9 mouse cellular contexts compared by ENCODE assay signal in the genomic region with DNA sequence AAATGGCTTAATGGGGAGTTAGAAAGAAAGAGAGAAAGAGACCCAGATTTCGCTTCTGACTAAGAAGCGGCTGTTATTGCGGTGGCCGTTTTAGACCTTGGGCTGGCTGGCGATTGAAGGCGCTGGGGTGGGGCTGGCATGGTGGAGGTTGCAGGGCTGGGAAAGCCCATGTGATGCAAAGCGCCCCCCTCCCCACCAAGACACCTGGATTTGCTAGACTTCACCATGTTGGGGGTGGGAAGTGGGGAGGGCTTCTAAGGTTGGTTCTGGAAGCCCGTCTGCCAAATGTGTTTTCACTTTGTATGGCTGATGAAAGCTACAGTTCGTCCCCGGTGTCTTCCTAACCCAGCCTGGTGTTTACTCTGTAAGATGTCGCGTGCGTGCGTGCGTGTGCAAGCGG. TPM values are rescaled to one million over a fixed set of nuclear protein-coding genes. Genes with fewer than 3 reads are reported as not detected.
A peak's percentile ranks its signal among the peaks of the same experiment; 100 is the strongest.
DNase-seq lines count a peak whose midpoint lies in the region; ATAC-seq lines count a peak whose summit lies in the region.
"Had no signal": no experiment of that assay in that cellular context is flagged by ENCODE, and none has a peak within 500 bp of the region (broad histone marks: within the 10 kb centered on the region; RNA-seq: fewer than 3 reads in every experiment).

No protein-coding gene starts in this region.

- peaks cover 24% of the 10 kb centered on the region for H3K4me1 ChIP-seq in lung, embryonic 15.5 days
- peaks cover 10% of the 10 kb centered on the region for H3K4me1 ChIP-seq in embryonic facial prominence, embryonic 14.5 days (ENCODE audit: control insufficient read depth, insufficient read depth, low read length)
- H3K4me1 ChIP-seq in intestine, embryonic 16.5 days (ENCODE audit: control insufficient read depth, insufficient read depth, low read length), result peaks cover 12% of the 10 kb centered on the region; the same call in 1 of the 2 replicates

- peak overlapping the region; percentile 85 for H3K4me2 ChIP-seq in lung, embryonic 15.5 days
- H3K4me2 ChIP-seq in embryonic facial prominence, embryonic 14.5 days (ENCODE audit: low read depth, low read length), result peak overlapping the region; percentile 83
- peak overlapping the region; percentile 52 for H3K4me2 ChIP-seq in intestine, embryonic 16.5 days (ENCODE audit: low read depth, low read length)

- ATAC-seq in lung, embryonic 15.5 days (ENCODE audit: borderline replicate concordance, extremely low read depth, low FRiP score, low TSS enrichment), result no peak
- no peak for ATAC-seq in embryonic facial prominence, embryonic 14.5 days (ENCODE audit: low read depth)
- ATAC-seq in intestine, embryonic 16.5 days, result no peak
- ATAC-seq in granulocyte monocyte progenitor cell, adult 5-6 weeks (replicated peaks; ENCODE audit: poor library complexity, severe bottlenecking), result no peak
- no peak for ATAC-seq in inflammation-experienced regulatory T-cells, adult 6 months

- DNase-seq in lung, postnatal 4 days, result no peak
- no peak for DNase-seq in embryonic facial prominence, embryonic 14.5 days (ENCODE audit: low spot score)
- peak; percentile 25 for DNase-seq in retina, embryonic 14.5 days (ENCODE audit: low spot score)
- no peak for DNase-seq in thymus, adult 18-20 months
- DNase-seq: adrenal gland, adult 8-10 months had no signal

- peaks cover 11% of the 10 kb centered on the region; the same call in 1 of the 2 replicates for H3K27me3 ChIP-seq in lung, embryonic 15.5 days
- H3K27me3 ChIP-seq in embryonic facial prominence, embryonic 14.5 days (replicated peaks; ENCODE audit: control insufficient read depth, insufficient read depth, low read length), result peaks cover 16% of the 10 kb centered on the region
- peaks cover 46% of the 10 kb centered on the region for H3K27me3 ChIP-seq in intestine, embryonic 16.5 days (replicated peaks; ENCODE audit: control insufficient read depth, insufficient read depth, low read length)

- H3K9me3 ChIP-seq in lung, embryonic 15.5 days, result no peaks in the 10 kb centered on the region
- peaks cover 11% of the 10 kb centered on the region for H3K9me3 ChIP-seq in embryonic facial prominence, embryonic 14.5 days (ENCODE audit: control insufficient read depth, low read length)
- no peaks in the 10 kb centered on the region for H3K9me3 ChIP-seq in intestine, embryonic 16.5 days (ENCODE audit: control insufficient read depth, low read length)

- H3K27ac ChIP-seq in lung, embryonic 15.5 days, result no peak overlapping the region
- H3K27ac ChIP-seq in embryonic facial prominence, embryonic 14.5 days (replicated peaks; ENCODE audit: low read depth, low read length), result no peak overlapping the region
- H3K27ac ChIP-seq in intestine, embryonic 16.5 days (ENCODE audit: low read length), result no peak overlapping the region

- H3K36me3 ChIP-seq in lung, embryonic 15.5 days, result no peaks in the 10 kb centered on the region
- no peaks in the 10 kb centered on the region for H3K36me3 ChIP-seq in embryonic facial prominence, embryonic 14.5 days (ENCODE audit: control insufficient read depth, insufficient read depth, low read length)
- H3K36me3 ChIP-seq in intestine, embryonic 16.5 days (ENCODE audit: control insufficient read depth, insufficient read depth, low read length), result no peaks in the 10 kb centered on the region

- 1% methylated on average over 16 of the region's 16 CpGs for WGBS in lung, embryonic 15.5 days
- 2% methylated on average over 15 of the region's 16 CpGs for WGBS in embryonic facial prominence, embryonic 14.5 days
- WGBS in intestine, embryonic 16.5 days, result 1% methylated on average over 16 of the region's 16 CpGs

- peak overlapping the region; percentile 74 for H3K4me3 ChIP-seq in lung, embryonic 15.5 days
- H3K4me3 ChIP-seq in embryonic facial prominence, embryonic 14.5 days (ENCODE audit: low read depth, low read length), result peak overlapping the region; percentile 77
- peak overlapping the region; percentile 60 for H3K4me3 ChIP-seq in intestine, embryonic 16.5 days (ENCODE audit: low read length)

- peak overlapping the region; percentile 60 for H3K9ac ChIP-seq in lung, embryonic 15.5 days
- H3K9ac ChIP-seq in embryonic facial prominence, embryonic 14.5 days (ENCODE audit: low read depth, low read length), result peak overlapping the region; percentile 72
- no peak overlapping the region for H3K9ac ChIP-seq in intestine, embryonic 16.5 days (ENCODE audit: low read depth, low read length)

RNA-seq across cellular contexts. Expression of a gene that starts 1.6 kb away (rescaled TPM):
- 17.5 and 18.3 TPM in 2 replicates for polyA plus RNA-seq in lung, embryonic 15.5 days (2015; fragmentation: Nextera tagmentation; extraction: Ambion mirVana)
- 22.3 and 26.6 TPM in 2 replicates for polyA plus RNA-seq in embryonic facial prominence, embryonic 14.5 days (2014; fragmentation: Nextera tagmentation; extraction: Ambion mirVana)
- 0.18 and 0.39 TPM in 2 replicates for polyA plus RNA-seq in intestine, embryonic 16.5 days (2015; fragmentation: Nextera tagmentation; extraction: Ambion mirVana)
- total RNA-seq in granulocyte monocyte progenitor cell, adult 5-6 weeks (2014; fragmentation: Nextera tagmentation), result not detected in 2 replicates
- total RNA-seq in granulocyte monocyte progenitor cell, adult 5-6 weeks (2017), result not detected in 2 replicates
- under 1 TPM in 1 of 3 experiments, not detected in 2; 0.26 TPM for polyA plus RNA-seq in inflammation-experienced regulatory T-cells, adult 6 months (2017; shearing (Covaris generic))

Comparison
In these comparisons a context has a peak if more than half of its experiments do, and no peak if none do; other contexts are left out.
1. RNA of a gene that starts 1.6 kb away (polyA plus RNA-seq): 22.3 to 26.6 TPM in embryonic facial prominence, embryonic 14.5 days and 17.5 to 18.3 TPM in lung, embryonic 15.5 days; 0.18 to 0.39 TPM in intestine, embryonic 16.5 days and 0.26 TPM in inflammation-experienced regulatory T-cells, adult 6 months; every median in the first group is over 10 times any median in the second.
2. Peak in every context shown above with its lines, with median percentiles within 50 percentile points of each other: H3K4me2 ChIP-seq and H3K4me3 ChIP-seq.